Mouse (Mus musculus) embryonic fibroblast, embryonic 13.5 days (primary cell): Measurements from ENCODE around the gene Dgcr8. TPM values are rescaled to one million over a fixed set of nuclear protein-coding genes. Genes with fewer than 3 reads are reported as not detected.
A peak's percentile ranks its signal among the peaks of the same experiment; 100 is the strongest.

Experiments used
- H3K27ac ChIP-seq: 2 replicates; pipeline ENCODE4 v1.5.1; 2012; ENCODE audit warnings: low read length, control low read depth, inconsistent platforms; ENCODE audit not compliant: insufficient read depth
- H3K4me1 ChIP-seq: 2 replicates; pipeline ENCODE4 v1.6.1; 2011; ENCODE audit warnings: low read length; ENCODE audit not compliant: control insufficient read depth, insufficient read depth
- H3K4me3 ChIP-seq: 2 replicates; pipeline ENCODE4 v1.5.1; 2011; ENCODE audit warnings: mild to moderate bottlenecking, control low read depth, low read length; ENCODE audit not compliant: insufficient read depth
- CTCF ChIP-seq: IDR thresholded peaks from 2 replicates; pipeline ENCODE4 v1.5.1; 2011; ENCODE audit warnings: mild to moderate bottlenecking, control low read depth, low read length, moderate library complexity, borderline replicate concordance; ENCODE audit not compliant: insufficient read depth
- POLR2A ChIP-seq: IDR thresholded peaks from 2 replicates; pipeline ENCODE4 v1.6.1; 2011; ENCODE audit warnings: low read depth, mild to moderate bottlenecking, control low read depth, low read length, moderate library complexity
- polyA plus RNA-seq: library from polyadenylated mRNA; stranded (reverse); fragments of >200 nt; gene quantifications from 2 replicates; pipeline ENCODE4 v1.2.4, GENCODE M21; 2011; ENCODE audit warnings: low read depth; ENCODE audit not compliant: missing spikeins, insufficient read length

Gene Dgcr8
- polyA plus RNA-seq, 1 experiment: 47.4 TPM

DNA sequence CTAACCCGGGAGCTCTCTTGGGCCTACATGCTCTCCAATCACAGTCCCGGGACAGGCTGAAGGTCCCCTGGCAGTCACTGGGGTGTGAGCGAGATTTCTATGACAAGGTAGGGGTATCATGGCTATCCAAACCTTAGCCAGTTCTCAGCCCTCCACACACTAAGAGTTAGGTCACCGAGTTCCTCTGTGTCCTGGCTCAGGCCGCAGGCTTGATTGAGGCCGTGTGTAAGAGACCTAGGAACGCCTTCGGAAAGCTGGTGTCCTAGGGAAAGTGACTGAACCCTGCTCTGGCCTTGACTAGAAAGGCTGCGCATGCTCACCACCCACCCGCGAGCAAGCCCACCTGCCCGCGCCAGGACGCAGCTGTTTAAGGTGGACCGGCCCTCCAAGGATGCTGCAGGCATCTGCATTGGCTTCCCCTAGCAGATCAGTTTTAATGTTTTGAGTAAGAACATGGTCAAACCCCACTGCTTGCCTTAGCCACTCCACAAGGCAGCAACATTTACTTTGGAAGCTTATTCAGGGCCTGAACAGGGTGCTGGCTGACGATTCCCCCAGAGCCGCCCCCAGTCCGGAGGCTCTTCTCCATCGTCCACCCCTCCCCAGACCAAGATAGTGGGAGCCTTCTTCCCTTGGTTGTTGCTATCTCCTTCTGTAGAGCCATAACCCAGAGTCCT, 53.5 kb downstream of the Dgcr8 start:
- peak overlapping the region; percentile 83 for H3K27ac ChIP-seq
- TF ChIP-seq CTCF (no peak), POLR2A (peak; percentile 45)
- peaks cover 6% of the 10 kb centered on the region; the same call in 1 of the 2 replicates for H3K4me1 ChIP-seq
- H3K4me3 ChIP-seq: peak overlapping the region; percentile 68

DNA sequence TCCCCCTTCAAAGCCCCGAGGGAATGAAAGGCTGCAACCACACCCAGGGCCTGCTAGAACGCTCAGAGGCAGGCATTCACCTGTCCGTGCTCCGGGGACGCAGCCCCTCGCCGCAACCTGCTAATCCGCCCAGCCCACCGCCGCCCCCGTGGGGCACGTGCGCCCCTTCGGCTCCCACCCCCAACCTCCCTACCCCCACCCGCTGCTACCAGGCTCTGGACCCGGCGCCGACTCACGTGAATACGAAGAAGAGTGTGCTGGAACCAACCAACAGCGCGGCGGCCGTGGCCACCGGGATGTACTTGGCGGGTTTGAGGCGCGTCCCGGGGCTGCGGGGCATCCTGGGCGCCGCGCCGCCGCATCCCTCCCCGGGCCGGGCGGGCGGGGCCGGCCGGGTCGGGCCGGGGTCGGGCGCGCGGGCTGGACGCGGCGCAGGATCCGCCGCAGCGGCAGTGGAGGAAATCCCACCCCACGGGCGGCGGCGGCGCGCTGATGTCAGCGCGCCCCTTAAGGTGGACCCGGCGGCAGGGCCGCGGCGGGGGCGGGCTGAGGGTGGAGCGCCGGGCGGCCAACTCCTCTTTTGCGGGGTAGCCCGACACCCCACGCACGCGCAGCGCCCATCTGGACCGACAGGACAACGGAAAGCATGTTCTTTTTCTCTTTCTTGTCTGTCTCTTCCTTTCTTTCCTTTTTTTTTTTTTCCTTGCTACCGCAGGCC, 54.2 kb downstream of the Dgcr8 start, which contains the start of gene Zdhhc8:
Gene Zdhhc8 (minus strand): TSS at position 466 of the 718 bp plus-strand sequence.
- peaks cover 10% of the 10 kb centered on the region; the same call in 1 of the 2 replicates for H3K4me1 ChIP-seq
- H3K27ac ChIP-seq: peak within 1 kb of the TSS; percentile 83
- H3K4me3 ChIP-seq: peak within 1 kb of the TSS; percentile 74
- TF ChIP-seq CTCF (no peak), POLR2A (peak; percentile 59)

- peak overlapping the region; percentile 74 for H3K4me3 ChIP-seq
- TF ChIP-seq POLR2A: no peak; the same call in 1 of the 2 replicates
- TF ChIP-seq CTCF: no peak
- H3K27ac ChIP-seq: no peak overlapping the region
- H3K4me1 ChIP-seq: peaks cover 11% of the 10 kb centered on the region; the same call in 1 of the 2 replicates
Observed at GRCm38 (mm10) chr16:18233919-18234670, 55.0 kb downstream of the Dgcr8 start.

GRCm38 (mm10) chr16:18233451-18233850, 55.6 kb downstream of the Dgcr8 start:
- TF ChIP-seq CTCF: no peak
- no peak for TF ChIP-seq POLR2A
- peaks cover 11% of the 10 kb centered on the region; the same call in 1 of the 2 replicates for H3K4me1 ChIP-seq
- H3K27ac ChIP-seq: no peak overlapping the region
- H3K4me3 ChIP-seq: peak overlapping the region; percentile 74

GRCm38 (mm10) chr16:18231451-18231850, 57.6 kb downstream of the Dgcr8 start:
- H3K27ac ChIP-seq: no peak overlapping the region

DNA sequence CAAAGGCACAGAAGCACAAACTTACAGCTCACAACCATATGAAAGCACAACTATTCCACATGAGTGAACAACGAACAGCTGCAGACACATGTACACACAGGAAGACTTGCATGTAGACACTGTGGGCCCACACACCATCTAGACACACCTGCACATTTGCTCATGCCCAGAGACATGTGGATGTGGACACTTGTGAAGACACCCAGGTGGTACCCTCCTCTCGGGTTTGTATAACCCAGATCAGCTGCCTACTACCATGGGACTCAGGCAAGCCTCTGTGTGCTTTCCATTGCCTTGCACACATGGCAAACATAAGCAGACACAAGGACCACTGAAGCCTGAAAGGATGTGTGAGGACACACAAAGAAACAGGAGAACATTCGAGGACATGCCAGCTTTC, 58.0 kb downstream of the Dgcr8 start:
- TF ChIP-seq CTCF (no peak), POLR2A (no peak)
- Histone ChIP-seq H3K4me1 (peaks cover 9% of the 10 kb centered on the region; the same call in 1 of the 2 replicates), H3K27ac (no peak overlapping the region), H3K4me3 (no peak overlapping the region)

More at GRCm38 (mm10) chr16:18231451-18231850, 57.6 kb downstream of the Dgcr8 start:
- TF ChIP-seq POLR2A (no peak), CTCF (no peak)
- H3K4me3 ChIP-seq: no peak overlapping the region
- peaks cover 9% of the 10 kb centered on the region; the same call in 1 of the 2 replicates for H3K4me1 ChIP-seq

GRCm38 (mm10) chr16:18230617-18231016, 58.4 kb downstream of the Dgcr8 start:
- Histone ChIP-seq H3K27ac (no peak overlapping the region), H3K4me3 (no peak overlapping the region), H3K4me1 (peaks cover 9% of the 10 kb centered on the region; the same call in 1 of the 2 replicates)
- TF ChIP-seq CTCF (no peak), POLR2A (no peak)

DNA sequence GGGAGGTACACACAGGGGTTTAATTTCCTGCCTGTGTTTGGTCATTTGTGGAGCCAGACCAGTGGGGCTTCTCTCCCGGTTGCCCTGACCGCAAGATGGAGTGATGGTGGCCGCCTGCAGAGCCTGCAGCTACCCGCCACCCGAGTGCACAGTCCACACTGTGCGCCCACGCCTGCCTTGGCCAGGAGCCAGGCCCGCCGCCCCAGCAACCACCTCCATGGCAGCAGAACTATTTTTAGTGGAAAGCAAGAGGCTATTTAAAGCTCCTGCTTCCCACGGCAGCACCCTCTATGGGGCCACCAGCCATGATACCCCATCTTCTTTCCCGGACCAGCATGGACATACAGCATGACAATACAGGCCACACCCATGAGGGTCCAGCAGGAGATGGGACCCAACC, 59.4 kb downstream of the Dgcr8 start:
- Histone ChIP-seq H3K4me1 (peaks cover 9% of the 10 kb centered on the region; the same call in 1 of the 2 replicates), H3K27ac (no peak overlapping the region), H3K4me3 (no peak overlapping the region)
- no peak for TF ChIP-seq POLR2A

GRCm38 (mm10) chr16:18228856-18229255, 60.2 kb downstream of the Dgcr8 start:
- TF ChIP-seq CTCF (no peak), POLR2A (no peak)
- Histone ChIP-seq H3K4me1 (peaks cover 9% of the 10 kb centered on the region; the same call in 1 of the 2 replicates), H3K4me3 (no peak overlapping the region), H3K27ac (no peak overlapping the region)
